Mouse (Mus musculus): Measurements from ENCODE around the gene Setd2. TPM values are rescaled to one million over a fixed set of nuclear protein-coding genes. Genes with fewer than 3 reads are reported as not detected.

Setd2 gene
- polyA plus RNA-seq, 1 experiment: 12.0 TPM

DNA sequence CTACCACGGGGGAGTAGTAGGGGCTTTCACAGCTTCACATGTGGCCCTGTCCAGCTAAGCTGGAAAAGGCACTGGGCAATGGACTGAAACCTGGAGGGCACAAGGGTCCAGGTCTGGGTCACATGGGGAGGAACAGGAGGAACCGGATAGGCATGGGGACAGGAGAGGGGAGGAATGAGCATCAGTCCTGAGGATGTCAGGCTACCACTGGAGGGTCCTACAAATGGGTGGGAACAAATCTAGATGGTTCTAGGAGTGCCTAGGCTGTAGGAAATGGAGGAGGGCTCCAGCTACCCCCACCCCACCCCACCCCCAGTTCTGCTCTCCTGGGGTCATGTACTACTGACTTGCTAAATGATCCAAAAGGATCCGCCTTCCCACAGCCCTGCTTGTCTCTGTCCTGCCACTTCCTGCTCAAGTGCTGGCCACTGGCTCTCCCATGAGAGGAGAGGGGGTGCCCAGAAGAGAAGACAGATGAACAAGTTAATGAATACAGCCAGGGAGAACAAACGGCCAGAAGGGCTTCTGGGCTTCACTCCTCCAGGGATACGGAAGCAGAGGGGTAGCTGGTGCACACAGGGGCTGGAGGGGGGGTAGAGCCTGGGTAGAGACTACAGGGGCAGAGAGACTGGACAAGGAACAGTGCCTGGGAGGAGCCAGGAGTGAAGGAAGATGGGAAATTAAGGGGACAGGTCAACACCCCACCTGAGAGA is 110.6 kb downstream of the Setd2 start:
- H3K4me3 ChIP-seq (ENCODE audit: insufficient read depth, poor library complexity, severe bottlenecking): no peak overlapping the region
- TF ChIP-seq FOSL1 (IDR thresholded peaks at IDR 0.05; ENCODE audit: insufficient read depth, low read length, poor library complexity, severe bottlenecking): no peak
- TF ChIP-seq MYOG (IDR thresholded peaks at IDR 0.05; ENCODE audit: control insufficient read depth, extremely low read depth, insufficient read length): no peak
- TF ChIP-seq MAX (IDR thresholded peaks at IDR 0.05): no peak
- no peak for TF ChIP-seq USF1 (IDR thresholded peaks at IDR 0.05; ENCODE audit: low read depth)
- no peak for TF ChIP-seq CEBPB (IDR thresholded peaks at IDR 0.05; ENCODE audit: low read depth)
- TF ChIP-seq CTCF (IDR thresholded peaks at IDR 0.05; ENCODE audit: control insufficient read depth, insufficient read depth, insufficient read length): no peak
- TF ChIP-seq MYOD1 (IDR thresholded peaks at IDR 0.05; ENCODE audit: control insufficient read depth, insufficient read length, low read depth): no peak

DNA sequence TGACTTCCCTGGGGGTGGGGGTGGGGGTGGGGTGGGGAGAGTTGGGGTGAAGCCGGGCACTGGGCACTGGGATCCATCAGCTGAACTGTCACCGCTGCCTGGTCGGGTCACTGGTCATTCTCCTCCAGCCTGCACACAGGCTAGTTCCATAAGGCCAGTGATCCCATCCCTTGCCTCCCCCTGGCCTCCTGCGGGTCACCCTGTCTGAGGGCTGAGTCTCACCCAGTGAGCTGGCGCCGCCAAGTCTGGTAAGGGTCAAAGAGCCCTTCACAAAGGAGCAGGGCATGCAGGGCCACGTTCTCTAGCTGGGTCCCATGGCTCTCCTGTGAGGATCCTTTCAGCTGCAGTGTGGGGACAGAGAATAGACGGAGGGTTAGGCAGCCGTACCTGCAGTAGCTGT is 111.4 kb downstream of the Setd2 start:
- Histone ChIP-seq H3ac (ENCODE audit: control insufficient read depth, insufficient read length, low read depth) (no peak overlapping the region), H3K4me3 (ENCODE audit: insufficient read depth, poor library complexity, severe bottlenecking) (no peak overlapping the region), H3K36me3 (ENCODE audit: control insufficient read depth, insufficient read depth) (no peaks in the 10 kb centered on the region), H3K79me3 (ENCODE audit: low read depth) (no peaks in the 10 kb centered on the region), H3K79me2 (ENCODE audit: control insufficient read depth, insufficient read depth) (no peaks in the 10 kb centered on the region), H3K27me3 (ENCODE audit: control insufficient read depth, insufficient read depth, insufficient read length) (no peaks in the 10 kb centered on the region)
- no peak for TF ChIP-seq CTCF (IDR thresholded peaks at IDR 0.05; ENCODE audit: control insufficient read depth, insufficient read depth, insufficient read length)
- no peak for TF ChIP-seq CEBPB (IDR thresholded peaks at IDR 0.05; ENCODE audit: low read depth)
- TF ChIP-seq MYOG (IDR thresholded peaks at IDR 0.05; ENCODE audit: control insufficient read depth, extremely low read depth, insufficient read length): no peak
- TF ChIP-seq MYOD1 (IDR thresholded peaks at IDR 0.05; ENCODE audit: control insufficient read depth, insufficient read length, low read depth): no peak
- TF ChIP-seq FOSL1 (IDR thresholded peaks at IDR 0.05; ENCODE audit: insufficient read depth, low read length, poor library complexity, severe bottlenecking): no peak
- TF ChIP-seq MAX (IDR thresholded peaks at IDR 0.05): no peak
- no peak for TF ChIP-seq USF1 (IDR thresholded peaks at IDR 0.05; ENCODE audit: low read depth)

More for the DNA sequence above, 110.6 kb downstream of the Setd2 start:
- H3K79me2 ChIP-seq (ENCODE audit: control insufficient read depth, insufficient read depth): no peaks in the 10 kb centered on the region
- H3K79me3 ChIP-seq (ENCODE audit: low read depth): no peaks in the 10 kb centered on the region
- H3ac ChIP-seq (ENCODE audit: control insufficient read depth, insufficient read length, low read depth): no peak overlapping the region
- no peaks in the 10 kb centered on the region for H3K36me3 ChIP-seq (ENCODE audit: control insufficient read depth, insufficient read depth)
- no peaks in the 10 kb centered on the region for H3K27me3 ChIP-seq (ENCODE audit: control insufficient read depth, insufficient read depth, insufficient read length)

DNA sequence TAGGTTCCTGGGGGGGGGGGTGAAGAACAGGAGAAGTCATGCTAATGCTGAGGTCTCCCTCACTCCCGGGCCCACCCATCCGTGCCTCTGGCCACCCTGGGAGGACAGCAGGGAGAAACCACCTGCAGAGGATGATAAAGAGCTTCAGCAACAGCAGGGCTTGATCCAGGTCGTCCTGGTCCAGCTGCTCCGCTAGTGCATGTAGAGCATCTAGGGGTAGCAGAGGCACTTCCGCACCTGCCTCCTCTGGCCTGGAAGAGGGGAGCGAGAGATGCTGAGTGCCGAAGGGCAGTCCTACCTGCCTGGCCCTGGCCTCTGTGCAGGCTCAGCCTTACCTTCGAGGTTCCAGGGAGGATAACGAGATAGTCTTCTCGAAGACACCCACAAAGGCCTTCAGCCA is 111.9 kb downstream of the Setd2 start:
- Histone ChIP-seq H3ac (ENCODE audit: control insufficient read depth, insufficient read length, low read depth) (no peak overlapping the region), H3K4me3 (ENCODE audit: insufficient read depth, poor library complexity, severe bottlenecking) (no peak overlapping the region), H3K36me3 (ENCODE audit: control insufficient read depth, insufficient read depth) (no peaks in the 10 kb centered on the region), H3K79me2 (ENCODE audit: control insufficient read depth, insufficient read depth) (no peaks in the 10 kb centered on the region), H3K27me3 (ENCODE audit: control insufficient read depth, insufficient read depth, insufficient read length) (no peaks in the 10 kb centered on the region), H3K79me3 (ENCODE audit: low read depth) (no peaks in the 10 kb centered on the region)
- TF ChIP-seq FOSL1 (IDR thresholded peaks at IDR 0.05; ENCODE audit: insufficient read depth, low read length, poor library complexity, severe bottlenecking) (no peak), MAX (IDR thresholded peaks at IDR 0.05) (no peak), MYOG (IDR thresholded peaks at IDR 0.05; ENCODE audit: control insufficient read depth, extremely low read depth, insufficient read length) (no peak)

DNA sequence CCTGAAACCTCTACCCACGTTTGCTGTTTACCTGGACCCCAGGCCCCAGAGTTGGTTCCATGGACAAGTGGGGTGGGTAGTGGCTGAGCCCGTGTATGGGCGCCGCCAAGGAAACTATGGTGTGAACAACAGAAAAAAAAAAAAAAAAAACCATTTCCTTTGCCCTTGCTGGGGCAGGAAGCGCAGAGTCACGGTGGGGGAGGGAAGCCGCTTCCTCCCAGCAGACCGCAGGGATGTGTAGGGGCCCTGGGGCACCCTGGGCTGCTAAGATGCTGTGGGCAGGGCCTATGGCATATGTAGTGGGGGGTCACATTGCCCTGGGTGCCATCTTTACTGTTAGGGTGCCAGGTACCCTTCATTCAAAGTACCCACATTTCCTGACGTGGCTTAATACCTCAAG is 112.8 kb downstream of the Setd2 start:
- Histone ChIP-seq H3K36me3 (ENCODE audit: control insufficient read depth, insufficient read depth) (no peaks in the 10 kb centered on the region), H3K4me3 (ENCODE audit: insufficient read depth, poor library complexity, severe bottlenecking) (no peak overlapping the region), H3K27me3 (ENCODE audit: control insufficient read depth, insufficient read depth, insufficient read length) (no peaks in the 10 kb centered on the region), H3K79me2 (ENCODE audit: control insufficient read depth, insufficient read depth) (no peaks in the 10 kb centered on the region), H3K79me3 (ENCODE audit: low read depth) (no peaks in the 10 kb centered on the region), H3ac (ENCODE audit: control insufficient read depth, insufficient read length, low read depth) (no peak overlapping the region)
- TF ChIP-seq MYOG (IDR thresholded peaks at IDR 0.05; ENCODE audit: control insufficient read depth, extremely low read depth, insufficient read length) (no peak), MAX (IDR thresholded peaks at IDR 0.05) (no peak), USF1 (IDR thresholded peaks at IDR 0.05; ENCODE audit: low read depth) (no peak), FOSL1 (IDR thresholded peaks at IDR 0.05; ENCODE audit: insufficient read depth, low read length, poor library complexity, severe bottlenecking) (no peak), MYOD1 (IDR thresholded peaks at IDR 0.05; ENCODE audit: control insufficient read depth, insufficient read length, low read depth) (no peak), CEBPB (IDR thresholded peaks at IDR 0.05; ENCODE audit: low read depth) (no peak), CTCF (IDR thresholded peaks at IDR 0.05; ENCODE audit: control insufficient read depth, insufficient read depth, insufficient read length) (no peak)

DNA sequence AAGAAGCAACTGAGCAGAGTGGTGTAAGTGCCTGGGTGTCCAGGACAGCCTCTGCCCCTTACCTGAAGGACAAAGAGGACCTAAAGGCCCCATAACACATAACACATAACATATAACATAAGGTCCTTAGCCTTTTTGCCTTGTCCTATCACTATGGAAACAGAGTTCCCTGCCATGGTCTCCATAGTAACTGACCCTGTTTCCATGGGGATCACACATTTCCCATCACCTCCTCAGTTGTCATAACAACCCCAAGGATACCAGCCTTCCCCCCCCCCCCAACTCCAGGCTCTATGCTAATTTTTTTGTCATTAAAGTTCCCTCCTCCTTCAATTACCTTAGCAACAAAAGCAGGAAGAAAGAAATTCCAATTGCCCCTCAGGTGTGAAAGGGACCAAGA is 117.4 kb downstream of the Setd2 start:
- Histone ChIP-seq H3ac (ENCODE audit: control insufficient read depth, insufficient read length, low read depth) (no peak overlapping the region), H3K79me3 (ENCODE audit: low read depth) (no peaks in the 10 kb centered on the region), H3K36me3 (ENCODE audit: control insufficient read depth, insufficient read depth) (no peaks in the 10 kb centered on the region), H3K4me3 (ENCODE audit: insufficient read depth, poor library complexity, severe bottlenecking) (no peak overlapping the region), H3K79me2 (ENCODE audit: control insufficient read depth, insufficient read depth) (no peaks in the 10 kb centered on the region), H3K27me3 (ENCODE audit: control insufficient read depth, insufficient read depth, insufficient read length) (no peaks in the 10 kb centered on the region)
- TF ChIP-seq MAX (IDR thresholded peaks at IDR 0.05) (no peak), FOSL1 (IDR thresholded peaks at IDR 0.05; ENCODE audit: insufficient read depth, low read length, poor library complexity, severe bottlenecking) (no peak), CTCF (IDR thresholded peaks at IDR 0.05; ENCODE audit: control insufficient read depth, insufficient read depth, insufficient read length) (no peak), CEBPB (IDR thresholded peaks at IDR 0.05; ENCODE audit: low read depth) (no peak), USF1 (IDR thresholded peaks at IDR 0.05; ENCODE audit: low read depth) (no peak), MYOD1 (IDR thresholded peaks at IDR 0.05; ENCODE audit: control insufficient read depth, insufficient read length, low read depth) (no peak), MYOG (IDR thresholded peaks at IDR 0.05; ENCODE audit: control insufficient read depth, extremely low read depth, insufficient read length) (no peak)

Data from C2C12 (cell line).